Mouse (Mus musculus): Measurements from ENCODE around the gene Vmp1.

Gene Vmp1

GRCm38 (mm10) chr11:86586177-86586867 is 97.3 kb downstream of the Vmp1 start:
- in situ Hi-C loops (cut with MboI, MseI), result loop anchor here (25.0 kb wide), 1 partner anchor 851 kb away; no protein-coding TSS in a partner anchor

GRCm38 (mm10) chr11:86585598-86585984 is 98.0 kb downstream of the Vmp1 start:
- in situ Hi-C loops (cut with MboI, MseI), result loop anchor here (25.0 kb wide), 1 partner anchor 852 kb away; no protein-coding TSS in a partner anchor

GRCm38 (mm10) chr11:86584898-86585597 is 98.6 kb downstream of the Vmp1 start:
- in situ Hi-C loops (cut with MboI, MseI), result loop anchor here (25.0 kb wide), 1 partner anchor 852 kb away; no protein-coding TSS in a partner anchor

- in situ Hi-C loops (cut with MboI, MseI), result loop anchor here (25.0 kb wide), 1 partner anchor 853 kb away; no protein-coding TSS in a partner anchor
Measured at GRCm38 (mm10) chr11:86583990-86584897, 99.4 kb downstream of the Vmp1 start.

- in situ Hi-C loops (cut with MboI, MseI), result loop anchor here (25.0 kb wide), 1 partner anchor 854 kb away; no protein-coding TSS in a partner anchor
Measured at GRCm38 (mm10) chr11:86583313-86583825, 100.3 kb downstream of the Vmp1 start.

GRCm38 (mm10) chr11:86582543-86583260 is 100.9 kb downstream of the Vmp1 start:
- in situ Hi-C loops (cut with MboI, MseI), result loop anchor here (25.0 kb wide), 1 partner anchor 855 kb away; no protein-coding TSS in a partner anchor

- in situ Hi-C loops (cut with MboI, MseI), result loop anchor here (25.0 kb wide), 1 partner anchor 855 kb away; no protein-coding TSS in a partner anchor
Measured at GRCm38 (mm10) chr11:86581943-86582542, 101.6 kb downstream of the Vmp1 start.

- in situ Hi-C loops (cut with MboI, MseI), result loop anchor here (25.0 kb wide), 1 partner anchor 856 kb away; no protein-coding TSS in a partner anchor
Measured at GRCm38 (mm10) chr11:86581250-86581753, 102.3 kb downstream of the Vmp1 start.

- in situ Hi-C loops (cut with MboI, MseI), result loop anchor here (25.0 kb wide), 1 partner anchor 857 kb away; no protein-coding TSS in a partner anchor
Measured at GRCm38 (mm10) chr11:86580319-86581113, 103.1 kb downstream of the Vmp1 start.

GRCm38 (mm10) chr11:86579731-86580318 is 103.8 kb downstream of the Vmp1 start:
- in situ Hi-C loops (cut with MboI, MseI), result loop anchor here (25.0 kb wide), 1 partner anchor 857 kb away; no protein-coding TSS in a partner anchor

GRCm38 (mm10) chr11:86578809-86579730 is 104.6 kb downstream of the Vmp1 start:
- in situ Hi-C loops (cut with MboI, MseI), result loop anchor here (25.0 kb wide), 1 partner anchor 858 kb away; no protein-coding TSS in a partner anchor

GRCm38 (mm10) chr11:86578106-86578808 is 105.4 kb downstream of the Vmp1 start:
- in situ Hi-C loops (cut with MboI, MseI), result loop anchor here (25.0 kb wide), 1 partner anchor 859 kb away; no protein-coding TSS in a partner anchor

- in situ Hi-C loops (cut with MboI, MseI), result loop anchor here (25.0 kb wide), 1 partner anchor 860 kb away; no protein-coding TSS in a partner anchor
Measured at GRCm38 (mm10) chr11:86577231-86577630, 106.4 kb downstream of the Vmp1 start.

- in situ Hi-C loops (cut with MboI, MseI), result loop anchor here (25.0 kb wide), 1 partner anchor 861 kb away; no protein-coding TSS in a partner anchor
Measured at GRCm38 (mm10) chr11:86575632-86576378, 107.8 kb downstream of the Vmp1 start.

- in situ Hi-C loops (cut with MboI, MseI), result no loop called here
Measured at GRCm38 (mm10) chr11:86574408-86574807, 109.2 kb downstream of the Vmp1 start.

Data from regulatory T cell (primary cell).